Mouse (Mus musculus): ENCODE measurements around the gene Hpn.
A peak's percentile ranks its signal among the peaks of the same experiment; 100 is the strongest.

Gene Hpn

GRCm38 (mm10) chr7:31080611-31081010, 34.5 kb downstream of the Hpn start:
- DNase-seq (ENCODE audit: low spot score) = no peak

GRCm38 (mm10) chr7:31079670-31080069, 35.4 kb downstream of the Hpn start:
- no peak for DNase-seq (ENCODE audit: low spot score)

GRCm38 (mm10) chr7:31077885-31078445, 37.1 kb downstream of the Hpn start:
- DNase-seq (ENCODE audit: low spot score) = peak; percentile 63

- no peak for DNase-seq (ENCODE audit: low spot score)
These were observed 37.6 kb downstream of the Hpn start for GRCm38 (mm10) chr7:31077470-31077869.

GRCm38 (mm10) chr7:31076492-31076891, 38.6 kb downstream of the Hpn start, which contains the start of gene Fxyd3:
Gene Fxyd3, minus strand, starts transcription at chr7:31076704.
- DNase-seq (ENCODE audit: low spot score) = no peak

- DNase-seq (ENCODE audit: low spot score) = no peak
These were observed 40.4 kb downstream of the Hpn start for GRCm38 (mm10) chr7:31074713-31075069.

GRCm38 (mm10) chr7:31074061-31074712, 40.9 kb downstream of the Hpn start:
- DNase-seq (ENCODE audit: low spot score) = no peak

- DNase-seq (ENCODE audit: low spot score) = no peak
These were observed 41.5 kb downstream of the Hpn start for GRCm38 (mm10) chr7:31073546-31073945.

- no peak for DNase-seq (ENCODE audit: low spot score)
These were observed 42.8 kb downstream of the Hpn start for GRCm38 (mm10) chr7:31072326-31072725.

GRCm38 (mm10) chr7:31070324-31070723, 44.8 kb downstream of the Hpn start:
- no peak for DNase-seq (ENCODE audit: low spot score)

- DNase-seq (ENCODE audit: low spot score) = no peak
These were observed 45.6 kb downstream of the Hpn start for GRCm38 (mm10) chr7:31069491-31069890.

GRCm38 (mm10) chr7:31067836-31068235, 47.3 kb downstream of the Hpn start:
- no peak for DNase-seq (ENCODE audit: low spot score)

GRCm38 (mm10) chr7:31063074-31063560, 52.0 kb downstream of the Hpn start:
- DNase-seq (ENCODE audit: low spot score) = no peak

GRCm38 (mm10) chr7:31060621-31061010, 54.5 kb downstream of the Hpn start:
- DNase-seq (ENCODE audit: low spot score) = no peak

GRCm38 (mm10) chr7:31059919-31060620, 55.0 kb downstream of the Hpn start:
- DNase-seq (ENCODE audit: low spot score) = no peak

GRCm38 (mm10) chr7:31059108-31059507, 56.0 kb downstream of the Hpn start, which contains the start of gene Lgi4:
Gene Lgi4, plus strand, starts transcription at chr7:31059342.
- peak; percentile 92 for DNase-seq (ENCODE audit: low spot score)

GRCm38 (mm10) chr7:31058211-31058610, 56.9 kb downstream of the Hpn start:
- DNase-seq (ENCODE audit: low spot score) = no peak

- DNase-seq (ENCODE audit: low spot score) = no peak
These were observed 57.4 kb downstream of the Hpn start for GRCm38 (mm10) chr7:31057730-31058129.

GRCm38 (mm10) chr7:31057071-31057470, 58.0 kb downstream of the Hpn start, which contains the start of gene Fxyd1:
Gene Fxyd1, minus strand, starts transcription at chr7:31057199.
- DNase-seq (ENCODE audit: low spot score) = no peak

GRCm38 (mm10) chr7:31056448-31056847, 58.6 kb downstream of the Hpn start:
- DNase-seq (ENCODE audit: low spot score) = no peak

- no peak for DNase-seq (ENCODE audit: low spot score)
These were observed 59.2 kb downstream of the Hpn start for GRCm38 (mm10) chr7:31055883-31056282.

GRCm38 (mm10) chr7:31055354-31055824, 59.7 kb downstream of the Hpn start:
- peak; percentile 86 for DNase-seq (ENCODE audit: low spot score)
